Mouse (Mus musculus) spleen, postnatal 0 days (tissue): ENCODE data around the gene Tex9. TPM values are rescaled to one million over a fixed set of nuclear protein-coding genes. Genes with fewer than 3 reads are reported as not detected.

Source experiments
- polyA plus RNA-seq: library from polyadenylated mRNA; unstranded; fragments of >200 nt; fragmentation: Nextera tagmentation; extraction: Ambion mirVana; gene quantifications from 2 replicates; pipeline ENCODE4 v1.2.1, GENCODE M21; 2015

Gene Tex9
- polyA plus RNA-seq: 13.3 and 15.8 TPM in 2 replicates

DNA sequence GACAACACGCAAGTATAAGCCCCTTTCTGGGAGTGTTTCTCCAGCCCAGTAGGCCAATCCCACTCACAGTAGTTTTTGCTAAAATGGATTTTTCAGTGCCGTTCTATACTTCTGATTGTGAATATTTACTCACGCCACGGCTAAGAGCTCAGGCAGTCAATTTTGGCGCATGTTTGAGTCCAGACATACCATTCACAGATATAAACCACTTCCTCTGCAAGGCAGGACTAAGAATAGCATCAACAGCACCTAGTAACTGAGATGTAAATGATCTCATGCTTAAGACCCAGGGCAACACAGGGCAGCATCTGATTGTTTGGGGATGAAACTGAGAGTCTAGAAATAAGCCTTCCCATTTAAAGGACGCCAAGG lies at the start of gene Tex9:
Tex9 (minus strand) TSS at position 19 of the 372 bp plus-strand sequence.

DNA sequence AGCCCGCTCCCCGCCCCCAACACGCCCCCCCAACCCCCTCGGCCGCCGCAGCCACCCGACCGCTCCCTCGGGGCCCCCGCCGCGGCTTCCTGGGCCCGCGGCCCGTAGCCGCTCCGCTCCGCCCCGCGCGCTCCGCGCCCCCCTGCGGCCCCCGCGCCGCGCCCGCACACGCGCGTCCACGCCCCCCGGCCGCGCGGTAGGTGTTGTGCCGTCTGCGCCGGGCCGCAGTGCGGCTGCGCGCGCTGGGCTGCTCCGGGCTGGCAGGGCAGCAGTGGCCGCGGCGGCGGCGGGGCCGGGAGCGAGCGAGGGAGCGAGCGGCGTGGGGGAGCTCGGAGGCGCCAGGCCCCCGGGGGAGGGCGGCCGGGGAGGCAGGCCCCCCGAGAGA lies 40.0 kb upstream of the Tex9 start, which contains the start of gene Rfx7:
Rfx7 (plus strand) TSS at position 245 of the 385 bp plus-strand sequence.

DNA sequence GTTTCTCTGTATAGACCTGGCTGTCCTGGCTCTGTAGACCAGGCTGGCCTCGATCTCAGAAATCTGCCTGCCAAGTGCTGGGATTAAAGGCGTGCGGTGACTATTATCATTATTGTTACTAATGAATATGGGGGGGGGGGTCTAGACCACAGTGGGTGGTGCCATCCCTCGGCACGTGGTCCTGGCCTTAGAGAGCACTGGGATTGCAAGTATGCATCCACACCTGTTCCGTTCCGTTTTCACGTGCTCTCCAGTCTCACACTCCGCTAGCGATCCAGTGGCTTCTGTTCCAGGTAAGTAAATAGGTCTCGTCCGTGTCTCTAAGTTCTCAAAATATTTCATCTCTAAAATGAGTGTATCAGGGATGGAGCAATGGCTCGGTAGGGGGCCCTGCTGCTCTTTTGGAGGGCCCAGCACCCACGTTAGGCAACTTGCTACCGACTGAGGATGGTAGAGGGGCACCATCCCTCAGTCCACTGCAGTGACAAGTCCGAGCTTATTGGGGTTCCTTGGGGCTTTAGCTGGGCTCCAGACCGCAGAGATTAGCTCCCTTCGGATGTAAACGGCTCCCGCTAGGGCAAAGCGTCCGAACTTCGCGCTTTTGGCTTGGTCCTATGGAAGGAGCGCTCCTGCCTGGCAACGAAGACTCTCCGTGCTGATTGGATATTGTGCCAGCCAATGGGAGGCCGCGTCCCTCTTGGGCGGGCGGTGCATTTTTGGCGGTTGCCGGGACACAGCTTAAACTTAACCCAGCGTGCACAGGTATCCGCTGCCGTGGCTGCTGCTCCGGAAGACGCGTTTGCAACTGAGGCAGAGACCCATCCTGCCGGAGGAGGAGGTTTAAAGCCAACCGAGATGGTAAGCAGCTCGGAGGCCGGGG lies 54.0 kb downstream of the Tex9 start, which contains the start of gene Mns1:
Mns1 (plus strand) TSS at position 190 of the 880 bp plus-strand sequence.

Other genes with a start within 250 kb of the Tex9 start
- 21.8 and 24.6 TPM in 2 replicates for gene Zfp280d, start 217.4 kb downstream of the Tex9 start, polyA plus RNA-seq
- 118 and 138 TPM in 2 replicates for gene Mns1, start 54.2 kb downstream of the Tex9 start, polyA plus RNA-seq
- 5.6 and 6.0 TPM in 2 replicates for gene Rfx7, start 40.0 kb upstream of the Tex9 start, polyA plus RNA-seq
- gene Nedd4, start 170.1 kb upstream of the Tex9 start, polyA plus RNA-seq: 132 and 154 TPM in 2 replicates